Mouse (Mus musculus) c-Kit-positive CD71-negative TER-119-negative erythroid progenitor cells, embryonic 14.5 days (primary cell): ENCODE data around the gene Abi1.
A peak's percentile ranks its signal among the peaks of the same experiment; 100 is the strongest.
"Not testable (repeated sequence)": the region's sequence is repeated elsewhere in the genome, so short reads cannot be mapped to it uniquely, and the experiment has no call there.

Experiments
- DNase-seq: peaks from one replicate; pipeline ENCODE4 v3.0.0-alpha.2; 2013; ENCODE audit warnings: low read depth

The Abi1 gene

GRCm38 (mm10) chr2:22961681-22962080, 78.4 kb downstream of the Abi1 start:
- no peak for DNase-seq

GRCm38 (mm10) chr2:22957415-22957814, 82.6 kb downstream of the Abi1 start:
- no peak for DNase-seq

- no peak for DNase-seq
These were observed 84.1 kb downstream of the Abi1 start for GRCm38 (mm10) chr2:22955914-22956313.

GRCm38 (mm10) chr2:22954278-22954677, 85.8 kb downstream of the Abi1 start:
- DNase-seq: no peak

DNA sequence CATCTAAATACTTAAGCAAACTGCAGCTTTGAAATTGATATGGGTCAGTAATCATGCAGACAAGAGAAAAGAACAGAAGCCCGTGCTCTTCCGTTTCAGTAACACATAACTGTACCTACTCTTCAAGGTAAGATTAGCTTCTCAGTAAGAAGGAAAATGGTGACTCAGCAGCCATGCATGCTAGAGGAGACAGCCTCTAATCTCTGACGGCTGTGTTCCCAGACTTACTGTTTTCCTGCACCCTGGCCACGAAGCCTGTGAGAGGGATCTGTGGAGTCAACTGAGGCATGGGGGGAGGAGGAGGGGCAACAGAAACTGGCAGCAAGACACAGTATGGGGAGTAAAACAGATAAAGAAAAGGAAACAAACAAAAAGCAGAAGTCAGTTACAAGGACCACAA, 90.1 kb downstream of the Abi1 start:
- DNase-seq: peak; percentile 12

- DNase-seq: no peak
These were observed 106.5 kb downstream of the Abi1 start for GRCm38 (mm10) chr2:22933556-22933955.

- DNase-seq: no peak
These were observed 111.8 kb downstream of the Abi1 start for GRCm38 (mm10) chr2:22928259-22928658.

DNA sequence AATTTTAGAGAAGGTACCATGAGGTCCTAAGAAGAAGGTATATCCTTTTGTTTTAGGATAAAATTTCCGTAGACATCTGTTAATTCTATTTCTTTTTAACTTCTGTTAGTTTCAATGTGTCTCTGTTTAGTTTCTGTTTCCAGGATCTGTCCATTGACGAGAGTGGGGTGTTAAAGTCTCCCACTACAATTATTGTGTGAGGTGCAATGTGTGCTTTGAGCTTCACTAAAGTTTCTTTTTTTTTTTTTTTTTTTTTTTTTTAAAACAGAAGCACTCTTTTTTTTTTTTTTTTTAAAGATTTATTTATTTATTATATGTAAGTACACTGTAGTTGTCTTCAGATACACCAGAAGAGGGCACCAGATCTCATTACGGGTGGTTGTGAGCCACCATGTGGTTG, 114.1 kb downstream of the Abi1 start:
- DNase-seq: not testable (repeated sequence)

DNA sequence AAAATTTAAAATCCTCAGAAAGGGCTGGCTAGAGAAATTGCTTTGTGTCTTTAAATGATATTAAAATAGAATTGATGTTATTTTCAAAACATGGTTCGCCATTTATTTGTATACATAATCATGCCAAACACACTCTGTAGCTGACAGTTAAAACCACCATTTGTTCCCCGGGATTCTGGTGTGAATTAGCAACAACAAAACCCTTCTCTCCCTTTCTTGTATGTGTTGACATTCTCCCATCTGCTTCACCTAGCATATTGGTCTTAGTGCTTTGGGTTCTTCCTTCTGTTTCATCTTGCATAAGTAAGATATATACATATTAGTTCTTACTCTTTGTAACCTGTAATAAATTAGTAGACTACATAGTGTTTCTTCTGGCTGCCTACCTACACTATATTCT, 121.4 kb downstream of the Abi1 start:
- no peak for DNase-seq

DNA sequence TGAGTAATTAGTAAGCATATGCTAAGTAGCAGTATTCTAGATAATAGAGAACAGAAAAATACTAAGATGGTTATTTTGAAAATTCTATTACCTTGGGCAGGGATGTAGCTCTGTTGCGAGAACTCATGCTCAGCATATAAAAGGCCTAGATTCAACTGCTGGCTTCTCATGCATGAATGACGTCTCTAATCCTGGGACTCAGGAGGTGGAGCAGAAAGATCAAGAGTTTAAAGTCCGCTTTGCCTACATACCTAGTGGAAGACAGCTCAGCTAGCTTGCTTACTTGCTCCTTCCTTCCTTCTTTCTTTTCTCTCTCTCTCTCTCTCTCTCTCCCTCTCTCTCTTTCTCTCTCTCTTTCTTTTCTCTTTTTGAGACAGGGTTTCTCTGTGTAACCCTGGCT, 125.6 kb downstream of the Abi1 start:
- DNase-seq: no peak

DNA sequence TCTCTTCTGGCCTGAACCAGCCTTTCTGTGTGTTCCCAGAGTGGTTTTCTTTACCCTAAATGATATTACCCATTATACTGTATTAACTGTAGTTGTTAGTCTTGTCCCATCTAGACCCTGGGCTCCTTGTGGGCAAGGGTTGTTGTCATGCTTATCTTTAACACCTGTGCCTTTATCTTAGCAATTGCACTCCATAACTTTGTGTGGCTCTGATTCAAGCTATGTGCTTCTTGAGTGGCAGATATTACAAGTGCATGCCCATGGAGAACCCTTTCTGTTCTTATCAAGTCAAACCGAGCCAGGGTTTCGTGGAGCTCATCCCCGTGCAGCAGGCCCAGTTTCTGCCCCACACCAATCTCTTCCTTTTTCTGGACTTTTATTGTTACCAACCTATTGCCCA, 136.1 kb downstream of the Abi1 start:
- DNase-seq: no peak

GRCm38 (mm10) chr2:22895282-22896273, 144.5 kb downstream of the Abi1 start, which contains the start of gene Pdss1:
TSS of gene Pdss1 (plus strand) at chr2:22895522.
- peak; percentile 96 for DNase-seq

DNA sequence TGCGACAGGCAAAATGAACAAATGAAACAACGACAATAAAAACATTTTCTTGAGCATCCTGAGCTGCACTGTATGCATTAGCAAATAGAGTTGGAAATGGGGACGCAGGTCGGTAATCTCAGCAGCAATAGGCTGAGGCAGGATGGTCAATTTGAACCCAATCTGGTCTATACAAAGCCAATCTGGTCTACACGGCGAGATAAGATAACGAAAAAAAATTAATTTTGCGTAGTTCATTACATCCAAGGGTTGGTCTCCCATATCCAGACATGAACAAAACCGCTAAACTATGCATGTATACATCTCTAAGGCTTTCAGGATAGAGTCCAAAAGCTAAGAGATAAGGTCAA, 145.1 kb downstream of the Abi1 start:
- no peak for DNase-seq
